ENCODE assay signal across 21 mouse cellular contexts in genomic region chr2:18316909-18317308, GRCm38 (mm10).
DNase-seq lines count a peak whose midpoint lies in the region; ATAC-seq and TF ChIP-seq lines count a peak whose summit lies in the region.
"Had no signal": no experiment of that assay in that cellular context is flagged by ENCODE, and none has a peak within 500 bp of the region (broad histone marks: within the 10 kb centered on the region; RNA-seq: fewer than 3 reads in every experiment).

No protein-coding gene starts in this region.

- no peak overlapping the region for H3K4me2 ChIP-seq in midbrain, embryonic 11.5 days
- H3K4me2 ChIP-seq in midbrain, embryonic 13.5 days (replicated peaks), result no peak overlapping the region
- H3K4me2 ChIP-seq in embryonic facial prominence, embryonic 11.5 days (ENCODE audit: low read depth, low read length), result no peak overlapping the region
- H3K4me2 ChIP-seq in forebrain, embryonic 14.5 days (ENCODE audit: low read length), result no peak overlapping the region
- H3K4me2 ChIP-seq in heart, embryonic 12.5 days, result no peak overlapping the region
- H3K4me2 ChIP-seq: limb, embryonic 12.5 days; liver, embryonic 13.5 days; lung, embryonic 14.5 days; midbrain, embryonic 15.5 days had no signal

- H3K27me3 ChIP-seq in midbrain, embryonic 11.5 days (ENCODE audit: control insufficient read depth, insufficient read depth, low read length), result no peaks in the 10 kb centered on the region
- no peaks in the 10 kb centered on the region for H3K27me3 ChIP-seq in midbrain, embryonic 13.5 days
- no peaks in the 10 kb centered on the region for H3K27me3 ChIP-seq in embryonic facial prominence, embryonic 11.5 days (ENCODE audit: control insufficient read depth, insufficient read depth, low read length)
- no peaks in the 10 kb centered on the region for H3K27me3 ChIP-seq in forebrain, embryonic 14.5 days (replicated peaks; ENCODE audit: control insufficient read depth, insufficient read depth, low read length)
- H3K27me3 ChIP-seq in heart, embryonic 12.5 days (replicated peaks), result no peaks in the 10 kb centered on the region
- H3K27me3 ChIP-seq: limb, embryonic 12.5 days; liver, embryonic 13.5 days; midbrain, embryonic 15.5 days had no signal

- no peak for TF ChIP-seq CTCF in layer of hippocampus, adult 2 months (conservative IDR thresholded peaks at IDR 0.05)

- H3K9me3 ChIP-seq in midbrain, embryonic 11.5 days (ENCODE audit: control insufficient read depth, low read length), result no peaks in the 10 kb centered on the region
- peaks cover 8% of the 10 kb centered on the region; the same call in 1 of the 2 replicates for H3K9me3 ChIP-seq in midbrain, embryonic 13.5 days
- no peaks in the 10 kb centered on the region; the same call in 1 of the 2 replicates for H3K9me3 ChIP-seq in embryonic facial prominence, embryonic 11.5 days (replicated peaks; ENCODE audit: control insufficient read depth, low read length)
- no peaks in the 10 kb centered on the region; the same call in 1 of the 2 replicates for H3K9me3 ChIP-seq in forebrain, embryonic 14.5 days (replicated peaks; ENCODE audit: control insufficient read depth, low read length)
- peaks cover 11% of the 10 kb centered on the region for H3K9me3 ChIP-seq in heart, embryonic 12.5 days (replicated peaks)
- H3K9me3 ChIP-seq: midbrain, embryonic 15.5 days had no signal

- H3K36me3 ChIP-seq in midbrain, embryonic 11.5 days (ENCODE audit: control insufficient read depth, insufficient read depth, low read length), result no peaks in the 10 kb centered on the region
- no peaks in the 10 kb centered on the region for H3K36me3 ChIP-seq in midbrain, embryonic 13.5 days
- no peaks in the 10 kb centered on the region for H3K36me3 ChIP-seq in embryonic facial prominence, embryonic 11.5 days (replicated peaks; ENCODE audit: control insufficient read depth, insufficient read depth, low read depth, low read length)
- H3K36me3 ChIP-seq in forebrain, embryonic 14.5 days (ENCODE audit: control insufficient read depth, insufficient read depth, low read length), result no peaks in the 10 kb centered on the region
- no peaks in the 10 kb centered on the region for H3K36me3 ChIP-seq in heart, embryonic 12.5 days
- H3K36me3 ChIP-seq: liver, embryonic 13.5 days; midbrain, embryonic 15.5 days had no signal

- H3K4me1 ChIP-seq in midbrain, embryonic 11.5 days (ENCODE audit: control insufficient read depth, insufficient read depth, low read length), result no peaks in the 10 kb centered on the region
- H3K4me1 ChIP-seq in midbrain, embryonic 13.5 days (replicated peaks), result no peaks in the 10 kb centered on the region
- H3K4me1 ChIP-seq in embryonic facial prominence, embryonic 11.5 days (ENCODE audit: control insufficient read depth, insufficient read depth, low read length), result no peaks in the 10 kb centered on the region
- H3K4me1 ChIP-seq in forebrain, embryonic 14.5 days (ENCODE audit: control insufficient read depth, insufficient read depth, low read length), result no peaks in the 10 kb centered on the region; the same call in none of the 2 replicates
- H3K4me1 ChIP-seq in heart, embryonic 12.5 days (replicated peaks), result 0 out of 2 replicates have a peak, but pooled peaks cover 2% of the 10 kb centered on the region
- H3K4me1 ChIP-seq: liver, embryonic 13.5 days; midbrain, embryonic 15.5 days had no signal

- WGBS in midbrain, embryonic 11.5 days, result 63% methylated on average over 2 of the region's 2 CpGs
- 54% methylated on average over 2 of the region's 2 CpGs for WGBS in midbrain, embryonic 13.5 days
- 16% methylated on average over 2 of the region's 2 CpGs for WGBS in embryonic facial prominence, embryonic 11.5 days
- 3% methylated on average over 2 of the region's 2 CpGs for WGBS in forebrain, embryonic 14.5 days
- 71% methylated on average over 2 of the region's 2 CpGs for WGBS in heart, embryonic 12.5 days

- peak; percentile 2 for DNase-seq in midbrain, embryonic 11.5 days (ENCODE audit: low spot score, missing footprints)
- DNase-seq in embryonic facial prominence, embryonic 11.5 days (ENCODE audit: low spot score), result peak; percentile 83
- peak; percentile 86 for DNase-seq in forebrain, embryonic 14.5 days (ENCODE audit: low spot score)
- peak; percentile 73 for DNase-seq in retina, postnatal 1 day
- DNase-seq in layer of hippocampus, adult 2 months (ENCODE audit: low spot score in 2 of 2), result no peak
- DNase-seq in lung, postnatal 14 days, result no peak
- DNase-seq: adrenal gland, postnatal 36 days; B cell, adult 2 months; cerebellum, adult 2 months; cerebellum, postnatal 36 days; gastrocnemius, postnatal 25 days; kidney, adult 2 months; kidney, postnatal 25 days; liver, embryonic 13.5 days; lung, embryonic 14.5 days; thymus, postnatal 4 days had no signal

- H3K27ac ChIP-seq in midbrain, embryonic 11.5 days (ENCODE audit: low read depth, low read length), result no peak overlapping the region
- no peak overlapping the region for H3K27ac ChIP-seq in midbrain, embryonic 13.5 days
- no peak overlapping the region for H3K27ac ChIP-seq in embryonic facial prominence, embryonic 11.5 days (replicated peaks; ENCODE audit: low read depth, low read length)
- no peak overlapping the region for H3K27ac ChIP-seq in forebrain, embryonic 14.5 days (ENCODE audit: low read depth, low read length)
- no peak overlapping the region for H3K27ac ChIP-seq in layer of hippocampus, adult 2 months
- no peak overlapping the region for H3K27ac ChIP-seq in heart, embryonic 12.5 days (ENCODE audit: poor library complexity, severe bottlenecking)
- H3K27ac ChIP-seq: hindbrain, embryonic 10.5 days; limb, embryonic 12.5 days; liver, embryonic 13.5 days; midbrain, embryonic 15.5 days had no signal

- H3K9ac ChIP-seq in midbrain, embryonic 11.5 days (ENCODE audit: low read length), result no peak overlapping the region
- H3K9ac ChIP-seq in midbrain, embryonic 13.5 days (replicated peaks), result no peak overlapping the region
- H3K9ac ChIP-seq in embryonic facial prominence, embryonic 11.5 days (replicated peaks; ENCODE audit: low read length), result no peak overlapping the region
- H3K9ac ChIP-seq in forebrain, embryonic 14.5 days (ENCODE audit: low read length), result no peak overlapping the region
- H3K9ac ChIP-seq in heart, embryonic 12.5 days, result no peak overlapping the region
- H3K9ac ChIP-seq: limb, embryonic 12.5 days; liver, embryonic 13.5 days; lung, embryonic 14.5 days; midbrain, embryonic 15.5 days had no signal

- no peak for ATAC-seq in midbrain, embryonic 11.5 days (ENCODE audit: low FRiP score)
- no peak for ATAC-seq in midbrain, embryonic 13.5 days
- ATAC-seq in embryonic facial prominence, embryonic 11.5 days (replicated peaks; ENCODE audit: insufficient number of reproducible peaks, low FRiP score, low TSS enrichment, low read depth), result 0 out of 2 replicates have a peak, but pooled peaks have one; percentile 59
- ATAC-seq in forebrain, embryonic 14.5 days, result peak; percentile 88
- ATAC-seq in heart, embryonic 12.5 days (ENCODE audit: insufficient number of reproducible peaks, low FRiP score), result no peak
- ATAC-seq: midbrain, embryonic 15.5 days had no signal

- no peak overlapping the region for H3K4me3 ChIP-seq in midbrain, embryonic 11.5 days (ENCODE audit: low read depth, low read length)
- H3K4me3 ChIP-seq in midbrain, embryonic 13.5 days (replicated peaks), result no peak overlapping the region
- no peak overlapping the region for H3K4me3 ChIP-seq in embryonic facial prominence, embryonic 11.5 days (ENCODE audit: low read depth, low read length)
- no peak overlapping the region for H3K4me3 ChIP-seq in forebrain, embryonic 14.5 days (ENCODE audit: low read depth, low read length)
- no peak overlapping the region for H3K4me3 ChIP-seq in layer of hippocampus, adult 2 months
- no peak overlapping the region for H3K4me3 ChIP-seq in heart, embryonic 12.5 days
- H3K4me3 ChIP-seq: hindbrain, embryonic 10.5 days; limb, embryonic 12.5 days; liver, embryonic 13.5 days; midbrain, embryonic 15.5 days had no signal

Comparison
In these comparisons a context has a peak if more than half of its experiments do, and no peak if none do; other contexts are left out.
1. ATAC-seq: peak in embryonic facial prominence, embryonic 11.5 days (single experiment) and forebrain, embryonic 14.5 days (single experiment); none in midbrain, embryonic 11.5 days (single experiment), midbrain, embryonic 13.5 days (single experiment) and heart, embryonic 12.5 days (single experiment).
2. DNase-seq: peak in midbrain, embryonic 11.5 days (single experiment), embryonic facial prominence, embryonic 11.5 days (single experiment), forebrain, embryonic 14.5 days (single experiment) and retina, postnatal 1 day (single experiment); none in layer of hippocampus, adult 2 months (0 of 2) and lung, postnatal 14 days (single experiment).